Mouse (Mus musculus): ENCODE results near the gene Armh1.
"Not testable (repeated sequence)": the region's sequence is repeated elsewhere in the genome, so short reads cannot be mapped to it uniquely, and the experiment has no call there.

The Armh1 gene

DNA sequence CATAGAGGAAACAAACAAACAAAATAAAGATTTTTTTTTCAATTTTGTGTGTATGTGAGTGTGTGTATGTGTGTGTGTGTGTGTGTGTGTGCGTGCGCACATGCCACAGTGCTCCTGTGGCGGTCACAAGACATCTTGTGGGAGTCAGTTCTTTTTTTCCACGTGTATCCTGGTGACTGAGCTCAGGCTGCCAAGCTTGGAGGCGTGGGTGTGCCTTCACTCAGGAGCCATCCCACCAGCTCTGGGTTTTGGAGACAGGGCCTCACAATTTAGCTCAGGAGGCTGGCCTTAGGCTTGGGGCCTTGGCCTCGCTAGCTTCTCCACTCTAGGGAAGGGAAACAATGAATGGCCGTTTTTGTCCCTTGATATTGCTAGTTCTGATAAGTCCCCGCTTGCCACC lies 27.8 kb downstream of the Armh1 start:
- ATAC-seq (ENCODE audit: insufficient number of reproducible peaks, low FRiP score, low TSS enrichment), result no peak

DNA sequence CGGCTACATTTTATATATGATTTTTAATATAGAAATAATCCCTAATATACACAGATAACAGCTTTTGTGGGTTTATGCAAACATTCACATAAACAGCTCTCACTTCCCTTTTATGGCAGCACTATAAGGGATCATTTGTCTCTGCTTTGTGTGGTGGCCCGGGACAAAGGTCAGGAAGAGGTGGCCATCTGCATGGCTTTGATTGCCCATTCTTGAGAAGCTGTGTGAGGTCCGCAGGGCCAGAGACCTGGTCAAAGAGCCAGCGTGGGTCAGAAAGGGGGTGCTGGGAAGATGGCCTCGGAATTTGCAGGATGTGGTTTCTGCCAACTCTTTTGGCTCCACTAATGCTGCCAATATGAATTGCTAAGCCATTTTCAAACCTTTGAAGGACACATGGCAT lies 28.9 kb downstream of the Armh1 start:
- no peak for ATAC-seq (ENCODE audit: insufficient number of reproducible peaks, low FRiP score, low TSS enrichment)

DNA sequence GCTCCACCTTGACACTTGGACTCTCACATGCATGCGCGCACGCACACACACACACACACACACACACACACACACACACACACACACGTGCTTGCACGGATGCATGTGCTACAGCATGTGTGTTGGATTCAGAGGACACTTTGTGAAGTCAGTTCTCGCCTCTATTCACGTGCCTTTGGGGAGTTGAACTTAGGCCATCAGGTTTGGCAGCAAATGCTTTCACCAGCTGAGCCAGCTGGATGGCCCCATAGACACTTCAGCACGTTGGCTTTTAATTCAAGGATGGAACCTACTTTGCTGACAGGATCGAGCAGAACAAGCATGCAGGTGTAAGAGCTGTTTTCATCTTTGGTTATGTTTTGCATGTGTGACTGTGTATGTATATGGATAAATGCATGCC lies 30.1 kb downstream of the Armh1 start:
- ATAC-seq (ENCODE audit: insufficient number of reproducible peaks, low FRiP score, low TSS enrichment), result no peak

DNA sequence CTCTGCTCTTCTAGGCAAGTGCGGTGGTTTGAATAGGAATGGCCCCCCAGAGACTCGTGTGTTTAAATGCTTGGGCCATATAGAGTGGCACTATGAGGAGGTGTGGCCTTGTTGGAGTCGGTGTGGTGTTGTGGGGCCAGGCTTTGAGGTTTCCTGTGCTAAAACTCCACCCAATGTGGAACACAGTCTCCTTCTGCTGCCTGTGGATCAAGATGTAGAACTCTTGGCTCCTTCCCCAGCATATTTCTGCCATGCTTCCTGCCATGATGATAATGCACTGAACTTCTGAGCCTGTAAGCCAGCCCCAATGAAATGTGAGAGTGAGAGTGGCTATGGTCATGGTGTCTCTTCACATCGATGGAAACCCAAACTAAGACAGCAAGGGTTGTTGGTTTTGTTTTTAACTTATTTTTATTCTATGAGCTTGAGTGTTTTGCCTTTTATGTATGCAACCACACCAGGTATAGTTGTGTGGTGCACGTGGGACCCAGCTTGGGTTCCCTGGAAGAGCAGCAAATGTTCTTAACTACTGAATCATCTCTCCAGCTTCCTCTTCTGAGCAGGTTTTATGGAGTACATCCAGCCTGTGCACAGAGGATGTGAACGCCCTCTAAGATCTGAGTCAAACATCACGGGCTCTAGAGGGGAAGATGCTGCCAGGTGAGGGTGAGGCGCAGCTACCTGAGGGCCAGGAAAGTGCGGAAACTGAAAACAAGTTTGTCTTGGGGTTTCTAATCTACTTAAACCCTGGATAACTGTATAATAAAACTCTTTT lies 31.0 kb downstream of the Armh1 start:
- ATAC-seq (ENCODE audit: insufficient number of reproducible peaks, low FRiP score, low TSS enrichment), result no peak

DNA sequence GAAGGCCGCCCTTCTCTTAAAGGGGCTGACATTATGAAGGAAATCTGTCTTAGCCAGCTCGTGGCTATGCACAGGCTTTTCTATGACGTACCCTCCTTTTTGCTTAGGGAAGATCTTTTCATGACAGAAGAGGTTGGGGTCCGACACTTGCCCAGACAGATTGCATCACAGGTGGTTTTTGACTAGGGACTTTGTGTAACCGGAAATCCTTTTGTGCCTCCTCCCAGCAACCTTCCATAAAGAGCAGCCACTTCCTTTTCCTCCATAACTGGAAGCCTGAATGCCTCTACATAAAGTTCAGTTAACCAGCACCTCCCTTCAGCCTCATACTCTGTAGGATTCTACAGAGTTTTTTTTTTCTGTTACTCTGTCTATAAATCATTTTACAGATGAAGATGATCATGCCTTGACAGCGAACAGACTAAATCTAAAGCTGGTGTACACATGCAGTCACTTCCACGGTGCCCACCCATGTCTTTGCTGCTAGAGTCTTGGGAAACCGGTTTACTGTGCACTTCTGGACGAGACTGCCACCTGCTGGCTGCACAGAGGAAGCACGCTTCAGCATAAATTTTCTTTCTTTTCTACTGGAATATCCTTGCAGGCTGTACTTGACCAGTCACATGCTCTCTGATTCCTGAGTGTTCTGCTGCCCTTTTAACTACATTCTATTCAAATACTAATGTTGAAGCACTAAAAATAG lies 33.3 kb downstream of the Armh1 start:
- ATAC-seq (ENCODE audit: insufficient number of reproducible peaks, low FRiP score, low TSS enrichment), result no peak

DNA sequence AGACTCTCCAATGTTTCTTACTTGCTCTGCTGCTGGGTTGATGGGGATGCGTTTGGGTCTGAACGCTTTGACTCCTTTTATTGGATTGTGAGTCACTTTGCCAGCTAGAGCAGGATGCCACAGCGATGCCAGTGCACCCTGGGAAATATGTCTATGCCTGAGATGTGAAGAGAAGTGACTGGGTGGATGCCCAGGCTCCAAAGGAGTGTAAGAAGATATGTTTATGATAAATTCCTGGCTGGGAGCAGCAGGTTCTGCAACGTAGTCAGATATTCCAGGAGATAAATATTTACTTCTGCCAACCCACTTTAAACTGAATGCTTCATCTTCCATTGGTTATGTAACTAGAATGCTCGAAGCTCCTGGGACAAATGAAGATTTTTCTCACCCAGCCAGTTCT lies 34.9 kb downstream of the Armh1 start:
- no peak for ATAC-seq (ENCODE audit: insufficient number of reproducible peaks, low FRiP score, low TSS enrichment)

DNA sequence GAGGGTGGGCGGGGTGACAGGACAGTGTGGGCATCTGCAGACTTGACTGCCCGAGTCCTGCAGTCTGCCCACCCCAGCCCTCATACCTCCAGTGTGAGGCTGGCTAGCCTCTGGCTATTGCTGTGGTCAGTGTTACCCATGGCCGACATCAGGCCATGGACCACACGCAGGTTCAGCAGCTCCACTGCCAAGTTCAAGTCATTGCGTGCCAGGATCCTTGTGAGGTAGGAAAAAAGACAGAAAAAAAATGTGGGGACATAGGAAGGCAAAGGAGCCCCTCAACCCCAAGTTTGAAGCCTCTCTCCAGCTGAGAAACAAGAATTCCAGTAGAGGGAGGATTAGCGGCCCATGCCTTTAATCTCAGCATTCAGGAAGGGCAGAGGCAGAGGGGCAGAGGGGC lies 37.7 kb downstream of the Armh1 start:
- no peak for ATAC-seq (ENCODE audit: insufficient number of reproducible peaks, low FRiP score, low TSS enrichment)

DNA sequence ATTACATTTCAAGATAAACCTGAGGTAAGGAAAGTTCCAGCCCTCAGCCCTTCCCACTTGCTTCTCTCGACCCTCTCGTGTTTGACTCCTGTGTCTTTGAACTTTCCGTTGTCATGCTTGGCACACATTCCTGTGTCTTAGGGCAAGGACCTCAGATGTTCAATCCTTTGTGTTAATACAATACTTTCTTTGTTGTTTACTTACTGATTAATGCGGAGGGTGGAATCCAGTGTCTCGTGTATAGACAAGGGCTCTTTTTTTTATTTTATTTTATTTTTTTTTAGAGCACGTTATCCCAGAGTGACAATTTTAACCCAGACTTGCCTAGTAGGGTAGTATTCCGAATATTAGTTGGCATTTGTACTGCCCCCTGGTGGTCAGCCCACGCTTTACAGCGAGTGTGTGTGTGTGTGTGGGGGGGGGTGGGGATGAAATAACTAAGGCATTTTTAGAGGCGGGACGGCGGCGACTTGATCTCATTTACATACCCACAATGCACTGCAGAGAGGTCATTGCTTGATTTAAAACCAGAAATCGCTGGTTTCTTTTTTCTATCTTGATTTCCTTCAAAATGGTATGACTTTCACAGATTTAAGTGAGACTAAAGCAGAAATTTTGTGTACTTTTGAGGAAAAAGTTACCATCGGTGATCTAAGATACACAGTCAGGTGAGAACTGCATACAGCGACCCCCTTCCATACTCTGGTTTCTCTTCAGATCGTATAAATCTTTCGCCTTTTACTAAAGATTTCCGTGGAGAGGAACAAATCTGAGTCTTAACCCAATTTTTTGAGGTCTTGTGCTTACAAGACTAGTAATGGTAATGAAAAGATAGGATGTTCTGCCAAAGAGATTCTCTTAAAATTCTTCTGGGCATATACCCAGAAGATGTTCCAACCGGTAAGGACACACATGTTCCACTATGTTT lies 41.5 kb downstream of the Armh1 start:
- no peak for ATAC-seq (ENCODE audit: insufficient number of reproducible peaks, low FRiP score, low TSS enrichment)

DNA sequence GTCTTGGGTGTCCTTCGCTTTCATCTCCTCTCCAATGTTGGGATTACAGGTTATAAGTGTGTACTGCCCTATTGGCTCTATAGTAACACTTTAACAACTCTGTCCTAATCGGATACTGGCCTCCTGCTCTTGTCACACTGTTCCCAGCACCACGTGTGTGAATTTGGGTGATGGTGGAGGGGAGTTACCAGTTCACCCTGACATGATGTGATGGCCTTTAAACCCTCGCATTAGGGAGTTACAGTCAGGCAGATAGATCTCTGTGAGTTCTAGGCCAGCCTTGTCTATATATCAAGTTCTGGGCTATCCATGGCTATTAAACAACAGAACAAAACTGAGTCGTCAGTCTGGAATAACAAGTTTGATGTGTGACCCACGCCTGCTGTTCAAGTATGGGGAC lies 42.3 kb downstream of the Armh1 start:
- ATAC-seq (ENCODE audit: insufficient number of reproducible peaks, low FRiP score, low TSS enrichment), result no peak

DNA sequence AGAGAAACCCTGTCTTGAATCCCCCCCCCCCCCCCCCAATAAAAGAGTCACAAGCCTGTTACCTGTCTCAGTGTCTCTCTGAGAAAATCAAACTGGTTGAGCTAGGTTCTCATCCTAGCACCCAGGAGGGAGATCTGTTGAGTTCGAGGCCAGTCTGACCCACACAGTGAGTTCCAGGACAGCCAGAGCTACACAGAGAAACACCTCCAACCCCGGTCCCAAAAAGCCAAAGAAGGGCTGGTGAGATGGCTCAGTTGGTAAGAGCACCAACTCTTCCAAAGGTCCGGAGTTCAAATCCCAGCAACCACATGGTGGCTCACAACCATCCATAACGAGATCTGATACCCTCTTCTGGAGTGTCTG lies 49.0 kb downstream of the Armh1 start:
- no peak for ATAC-seq (ENCODE audit: insufficient number of reproducible peaks, low FRiP score, low TSS enrichment)

DNA sequence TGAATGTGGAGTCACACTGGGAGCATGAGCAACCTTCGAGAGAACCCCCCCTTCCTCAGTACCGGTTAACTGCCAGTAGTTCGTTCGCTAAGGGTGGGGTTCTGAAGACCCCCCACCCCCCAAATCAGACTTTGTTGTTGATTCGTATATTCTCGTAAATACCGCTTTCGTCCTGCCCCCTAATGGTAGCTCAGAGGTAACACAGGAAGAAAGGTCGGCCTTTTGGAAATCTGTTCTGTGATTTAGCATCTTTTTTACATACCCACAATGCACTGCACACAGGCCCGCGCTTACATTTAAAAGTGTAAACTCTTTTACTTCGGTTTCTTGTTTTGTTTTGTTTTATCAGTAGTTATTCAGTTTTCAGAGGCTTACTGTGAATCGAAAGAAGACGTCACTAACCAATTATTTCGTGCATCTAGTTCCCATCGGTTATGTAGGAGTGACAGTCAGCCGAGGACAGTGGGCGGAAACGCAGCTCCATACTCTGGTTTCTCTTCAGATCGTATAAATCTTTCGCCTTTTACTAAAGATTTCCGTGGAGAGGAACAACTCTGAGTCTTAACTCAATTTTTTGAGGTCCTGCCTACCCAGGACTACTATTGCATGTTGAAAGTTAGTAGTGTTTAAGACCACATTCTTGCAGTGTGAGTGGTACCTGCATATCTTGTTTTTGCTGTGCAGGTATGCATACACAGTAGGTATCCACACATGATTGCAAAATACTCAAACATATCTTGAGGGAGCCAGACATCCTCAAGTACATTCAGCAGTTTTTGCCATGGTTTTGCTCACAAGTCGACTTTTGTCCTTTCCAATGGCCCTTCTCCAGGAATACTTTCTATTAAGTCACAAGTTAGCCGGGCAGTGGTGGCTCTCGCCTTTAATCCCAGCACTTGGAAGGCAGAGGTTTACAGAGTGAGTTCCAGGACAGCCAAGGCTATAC lies 49.6 kb downstream of the Armh1 start:
- ATAC-seq (ENCODE audit: insufficient number of reproducible peaks, low FRiP score, low TSS enrichment), result no peak; the same call in 1 of the 2 replicates

DNA sequence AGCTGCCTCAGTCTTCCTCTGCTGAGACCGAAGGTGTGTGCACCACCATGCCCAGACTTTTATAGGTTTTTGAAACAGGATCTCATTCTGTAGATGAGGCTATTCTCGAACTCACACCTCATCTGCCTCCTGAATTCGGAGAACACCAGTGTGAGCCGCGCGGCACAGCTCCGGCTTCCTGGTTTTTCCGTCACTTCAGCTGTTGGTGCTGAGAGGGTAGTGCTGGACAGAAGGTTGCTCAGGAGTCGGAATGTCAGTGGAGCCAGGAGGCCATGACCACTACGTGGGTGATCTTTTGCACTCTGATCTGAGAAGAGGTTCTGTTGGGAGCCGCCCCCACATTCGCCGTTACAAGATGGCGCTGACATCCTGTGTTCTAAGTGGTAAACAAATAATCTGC lies 60.1 kb downstream of the Armh1 start:
- ATAC-seq (ENCODE audit: insufficient number of reproducible peaks, low FRiP score, low TSS enrichment), result no peak

DNA sequence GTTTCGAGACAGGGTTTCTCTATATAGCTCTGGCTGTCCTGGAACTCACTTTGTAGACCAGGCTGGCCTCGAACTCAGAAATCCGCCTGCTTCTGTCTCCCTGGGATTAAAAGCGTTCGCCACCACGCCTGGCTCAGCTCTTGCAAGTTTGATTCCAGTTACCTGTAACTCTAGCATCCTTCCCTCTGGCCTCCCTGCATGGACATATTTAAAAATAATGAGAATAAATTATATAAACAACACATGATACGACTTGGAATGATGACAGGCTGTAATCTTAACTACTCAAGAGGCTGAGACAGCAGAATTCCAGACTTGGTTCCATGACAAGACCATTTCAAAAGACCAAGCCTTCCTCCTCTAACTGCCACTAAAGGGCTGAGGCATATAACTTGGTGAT lies 61.3 kb downstream of the Armh1 start:
- ATAC-seq (ENCODE audit: insufficient number of reproducible peaks, low FRiP score, low TSS enrichment), result no peak

DNA sequence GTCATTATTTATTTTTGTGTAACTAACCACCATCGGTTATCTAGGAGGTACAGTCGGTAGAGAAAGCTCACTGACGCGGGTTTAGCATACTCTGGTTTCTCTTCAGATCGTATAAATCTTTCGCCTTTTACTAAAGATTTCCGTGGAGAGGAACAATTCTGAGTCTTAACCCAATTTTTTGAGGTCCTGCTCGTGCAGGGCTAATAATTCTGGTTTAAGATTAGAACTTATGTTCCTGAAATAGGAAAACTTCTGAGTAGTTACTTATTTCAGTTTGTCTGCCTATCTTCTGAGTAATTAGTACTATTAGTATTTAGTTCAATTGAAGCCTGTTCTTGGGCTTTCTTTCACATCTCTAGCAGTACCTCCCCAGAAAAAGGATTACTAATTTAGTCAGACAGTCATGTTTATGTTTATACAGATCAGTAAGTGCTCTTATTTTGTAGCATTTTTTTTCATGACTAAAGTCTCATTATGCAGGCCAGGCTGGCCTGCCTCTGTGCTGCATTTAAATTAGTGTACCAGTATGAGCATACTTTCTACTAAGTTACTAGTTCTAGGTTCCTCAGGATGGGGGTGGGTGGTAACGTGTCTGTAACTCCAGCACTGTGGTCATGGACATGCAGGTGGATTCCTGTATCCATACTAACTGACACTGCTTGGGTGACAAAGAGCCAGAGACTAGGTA lies 61.9 kb downstream of the Armh1 start:
- ATAC-seq (ENCODE audit: insufficient number of reproducible peaks, low FRiP score, low TSS enrichment), result peak; percentile 15; the same call in 1 of the 2 replicates

DNA sequence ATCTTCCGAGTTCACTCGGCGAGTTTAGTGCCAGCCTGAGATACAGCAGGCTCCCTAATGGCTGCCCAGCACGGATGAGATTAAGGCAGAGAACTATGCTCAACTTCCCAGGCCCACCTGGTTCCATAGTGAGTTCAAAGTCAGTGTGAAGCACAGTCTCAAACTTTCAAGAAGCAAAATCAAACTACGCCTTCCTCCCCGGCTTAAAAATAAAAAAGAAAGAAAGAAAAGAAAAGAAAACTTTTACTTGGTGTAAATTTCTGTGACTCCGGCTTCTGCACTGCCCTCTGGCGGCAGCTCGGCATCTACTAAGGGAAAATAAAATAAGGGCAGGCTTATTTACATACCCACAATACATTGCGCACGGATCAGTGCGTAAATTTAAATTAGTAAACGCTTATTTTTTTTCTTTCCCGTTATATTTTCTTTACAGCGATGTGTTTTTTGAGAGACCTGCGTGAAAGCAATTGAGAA lies 62.5 kb downstream of the Armh1 start:
- ATAC-seq (ENCODE audit: insufficient number of reproducible peaks, low FRiP score, low TSS enrichment), result peak; percentile 49; the same call in 1 of the 2 replicates

DNA sequence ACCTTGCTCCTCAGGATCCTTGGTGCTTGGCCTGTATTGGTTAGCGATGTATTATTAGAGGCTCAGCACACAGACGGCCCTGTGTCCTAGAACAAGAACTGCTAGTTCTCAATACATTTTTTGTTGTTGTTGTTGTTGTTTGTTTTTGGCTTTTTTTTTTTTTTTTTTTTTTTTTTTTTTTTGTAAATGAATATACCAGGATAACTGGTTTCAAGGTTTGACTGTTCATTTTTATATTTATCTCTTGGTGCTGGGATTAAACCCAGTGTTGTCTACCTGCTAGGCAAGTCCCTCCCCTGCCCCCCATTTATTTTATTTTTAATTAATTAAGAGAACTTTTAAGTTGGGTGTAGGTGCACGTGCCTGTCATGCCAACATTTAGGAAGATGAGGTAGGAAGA lies 63.0 kb downstream of the Armh1 start:
- no peak for ATAC-seq (ENCODE audit: insufficient number of reproducible peaks, low FRiP score, low TSS enrichment)

DNA sequence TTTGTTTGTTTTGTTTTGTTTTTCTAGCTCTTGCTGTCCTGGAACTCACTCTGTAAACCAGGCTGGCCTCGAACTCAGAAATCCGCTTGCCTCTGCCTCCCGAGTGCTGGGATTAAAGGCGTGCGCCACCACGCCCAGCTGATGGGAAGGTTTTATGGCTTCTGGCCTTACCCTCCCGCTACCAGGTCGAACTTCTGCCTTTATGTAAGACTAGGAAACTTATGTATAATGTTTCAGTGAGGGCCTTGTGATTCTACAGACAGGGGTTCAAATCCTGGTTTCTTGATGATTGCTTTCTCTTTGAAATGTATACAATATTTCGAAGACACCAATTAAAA lies 69.2 kb downstream of the Armh1 start:
- not testable (repeated sequence) for ATAC-seq (ENCODE audit: insufficient number of reproducible peaks, low FRiP score, low TSS enrichment)

DNA sequence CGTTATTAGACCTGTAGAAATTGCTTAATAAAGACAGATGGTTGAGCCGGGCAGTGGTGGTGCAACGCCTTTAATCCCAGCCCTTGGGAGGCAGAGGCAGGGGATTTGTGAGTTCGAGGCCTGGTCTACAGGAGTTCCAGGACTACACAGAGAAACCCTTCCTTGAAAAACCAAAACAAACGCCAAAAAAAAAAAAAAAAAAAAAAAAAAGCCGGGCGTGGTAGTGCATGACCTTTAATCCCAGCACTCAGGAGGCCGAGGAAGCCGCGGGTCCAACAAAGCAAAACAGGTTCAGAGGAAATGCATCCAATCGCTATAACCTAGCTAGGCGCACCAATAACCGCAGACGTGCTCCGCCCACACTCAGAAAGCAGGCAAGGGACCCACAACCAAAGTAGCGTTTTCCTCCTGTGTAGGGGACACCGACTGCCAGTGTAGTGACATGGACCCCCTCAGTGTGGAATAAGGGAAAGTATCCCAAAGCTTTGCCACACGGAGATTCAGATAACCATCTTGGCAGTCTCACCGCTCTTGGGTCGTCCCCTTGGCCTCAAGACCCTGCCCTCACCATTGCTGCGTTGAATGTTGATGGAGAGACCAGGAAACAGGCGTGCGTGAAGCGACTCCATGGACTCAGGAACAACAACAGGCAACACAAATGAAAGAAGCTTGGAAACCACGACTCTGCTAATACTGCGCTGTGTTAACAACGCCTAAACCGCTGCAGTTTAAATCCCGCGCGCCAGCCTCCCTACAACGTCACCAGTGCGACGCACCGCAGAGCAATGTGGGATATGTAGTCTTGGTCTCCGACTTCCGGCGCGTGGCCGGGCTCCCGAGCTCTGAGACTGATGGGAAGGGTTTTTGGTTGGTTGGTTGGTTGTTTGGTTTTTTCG lies 69.8 kb downstream of the Armh1 start, which contains the start of gene Kif2c:
TSS of gene Kif2c (minus strand) at position 777 of the 896 bp plus-strand sequence.
- ATAC-seq (ENCODE audit: insufficient number of reproducible peaks, low FRiP score, low TSS enrichment), result peak; percentile 98

All from cerebellum, adult (tissue).